Mouse (Mus musculus) neutrophil, adult 5-6 weeks (primary cell): ENCODE data around the gene Olfr437. TPM values are rescaled to one million over a fixed set of nuclear protein-coding genes. Genes with fewer than 3 reads are reported as not detected.
"Not testable (repeated sequence)": the region's sequence is repeated elsewhere in the genome, so short reads cannot be mapped to it uniquely, and the experiment has no call there.

ENCODE experiments used
- ATAC-seq: fragments of 151-379, 151-347 bp; 2 replicates; pipeline ENCODE4 v1.8.0; 2017; ENCODE audit warnings: mild to moderate bottlenecking, moderate TSS enrichment; ENCODE audit not compliant: insufficient number of reproducible peaks, poor library complexity, low FRiP score, severe bottlenecking; ENCODE audit errors: extremely low read depth
- total RNA-seq: library from RNA; stranded (forward); fragments of 200-1000 nt; gene quantifications from 2 replicates; pipeline ENCODE4 v1.2.3, GENCODE M21; 2017

Olfr437 gene
- not detected in 2 replicates for total RNA-seq

GRCm38 (mm10) chr6:43162982-43163381, at the start of gene Olfr437:
Gene Olfr437 (plus strand): TSS chr6:43163282.
- ATAC-seq: no peak

- ATAC-seq: not testable (repeated sequence)
These were observed 16.8 kb upstream of the Olfr437 start, which contains the start of gene Olfr237-ps1 for GRCm38 (mm10) chr6:43146267-43146666. Gene Olfr237-ps1 (plus strand): TSS chr6:43146567.

GRCm38 (mm10) chr6:43159502-43159901, 3.6 kb upstream of the Olfr437 start:
- no peak for ATAC-seq

- ATAC-seq: no peak
These were observed 4.2 kb downstream of the Olfr437 start for GRCm38 (mm10) chr6:43167246-43167645.

- no peak for ATAC-seq
These were observed 8.8 kb downstream of the Olfr437 start, which contains the start of gene Olfr13 for GRCm38 (mm10) chr6:43171840-43172239. Gene Olfr13 (plus strand): TSS chr6:43172140.

GRCm38 (mm10) chr6:43178129-43178528, 15.0 kb downstream of the Olfr437 start:
- no peak for ATAC-seq

GRCm38 (mm10) chr6:43178584-43179501, 15.8 kb downstream of the Olfr437 start:
- ATAC-seq: no peak

GRCm38 (mm10) chr6:43190986-43191385, 27.9 kb downstream of the Olfr437 start:
- no peak for ATAC-seq

- ATAC-seq: no peak
These were observed 33.7 kb downstream of the Olfr437 start, which contains the start of gene Olfr435 for GRCm38 (mm10) chr6:43196781-43197180. Gene Olfr435 (plus strand): TSS chr6:43197146.

- ATAC-seq: no peak
These were observed 35.0 kb downstream of the Olfr437 start for GRCm38 (mm10) chr6:43198094-43198493.

- no peak for ATAC-seq
These were observed 39.7 kb downstream of the Olfr437 start for GRCm38 (mm10) chr6:43202786-43203185.

GRCm38 (mm10) chr6:43205355-43205754, 42.3 kb downstream of the Olfr437 start:
- ATAC-seq: no peak

GRCm38 (mm10) chr6:43212873-43213272, 49.8 kb downstream of the Olfr437 start, which contains the start of gene Olfr434:
Gene Olfr434 (plus strand): TSS chr6:43213021.
- not testable (repeated sequence) for ATAC-seq

Other genes starting within 250 kb of the Olfr437 start
- not detected in 2 replicates for gene Olfr446, start 241.9 kb upstream of the Olfr437 start, total RNA-seq
- gene Olfr444, start 214.2 kb upstream of the Olfr437 start, total RNA-seq: not detected in 2 replicates
- gene Olfr441, start 56.9 kb upstream of the Olfr437 start, total RNA-seq: not detected in 2 replicates
- gene Olfr237-ps1, start 16.7 kb upstream of the Olfr437 start, total RNA-seq: 0.12 TPM in 1 of 2 replicates, not detected in the other
- gene Olfr13, start 8.9 kb downstream of the Olfr437 start, total RNA-seq: not detected in 2 replicates
- not detected in 2 replicates for gene Olfr435, start 33.9 kb downstream of the Olfr437 start, total RNA-seq
- not detected in 2 replicates for gene Olfr434, start 49.7 kb downstream of the Olfr437 start, total RNA-seq
- not detected in 2 replicates for gene Olfr47, start 68.2 kb downstream of the Olfr437 start, total RNA-seq
- 0.23 TPM in 1 of 2 replicates, not detected in the other for gene Arhgef5, start 102.3 kb downstream of the Olfr437 start, total RNA-seq
- not detected in 2 replicates for gene Nobox, start 146.3 kb downstream of the Olfr437 start, total RNA-seq